Mouse (Mus musculus): ENCODE measurements at regions not wholly inside any gene's neighbourhood (a gene's known extent, or its start where the extent isn't known, plus 50 kb on each side); places are given as distances from the start of the nearest gene placed in this dataset.
"Not testable (repeated sequence)": the region's sequence is repeated elsewhere in the genome, so short reads cannot be mapped to it uniquely, and the experiment has no call there.

DNA sequence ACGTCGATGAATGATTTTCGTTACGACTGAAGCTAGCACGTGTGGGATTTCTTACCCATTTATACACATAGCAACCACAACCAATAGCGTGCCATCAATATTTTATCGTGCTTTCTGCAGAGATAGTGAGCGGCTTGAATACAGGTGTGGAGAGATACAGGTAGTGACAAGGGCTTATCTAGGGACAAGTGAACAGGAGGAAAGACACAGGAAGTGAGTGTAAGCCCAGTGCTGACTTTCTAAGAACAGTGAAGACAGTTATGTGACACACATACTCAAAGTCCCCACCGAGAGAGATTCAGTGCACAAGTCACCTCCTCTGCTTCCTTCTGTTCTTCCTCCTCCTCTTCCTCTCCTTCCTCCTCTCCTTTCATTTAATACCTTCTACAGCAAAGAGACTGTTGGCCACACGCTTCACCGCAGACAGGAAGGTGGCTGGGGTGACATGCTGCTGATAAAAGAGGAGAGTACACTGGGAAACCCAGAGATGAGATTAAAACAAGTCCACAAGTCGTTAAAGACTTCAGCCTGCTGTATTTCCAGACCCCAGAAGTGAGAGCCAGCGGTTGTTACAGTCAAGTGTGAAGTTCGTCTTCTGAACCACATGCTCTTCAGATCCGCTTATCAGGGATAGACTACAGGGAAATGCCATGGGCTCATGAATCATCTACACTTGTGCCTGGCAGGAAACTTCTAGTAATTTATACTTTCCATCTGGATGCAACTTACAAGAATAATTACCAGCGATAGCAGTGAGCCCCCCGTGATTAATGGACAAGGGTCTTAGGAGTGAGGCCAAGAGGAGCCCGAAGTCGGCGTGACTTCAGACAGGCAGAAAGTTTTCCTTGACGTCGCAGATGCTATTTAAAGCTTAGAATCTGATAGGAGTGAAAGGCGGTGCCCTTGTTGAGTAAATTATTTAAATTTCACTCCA, 180.5 kb downstream of the Gxylt1 start:
- DNase-seq (ENCODE audit: low spot score) = no peak

DNA sequence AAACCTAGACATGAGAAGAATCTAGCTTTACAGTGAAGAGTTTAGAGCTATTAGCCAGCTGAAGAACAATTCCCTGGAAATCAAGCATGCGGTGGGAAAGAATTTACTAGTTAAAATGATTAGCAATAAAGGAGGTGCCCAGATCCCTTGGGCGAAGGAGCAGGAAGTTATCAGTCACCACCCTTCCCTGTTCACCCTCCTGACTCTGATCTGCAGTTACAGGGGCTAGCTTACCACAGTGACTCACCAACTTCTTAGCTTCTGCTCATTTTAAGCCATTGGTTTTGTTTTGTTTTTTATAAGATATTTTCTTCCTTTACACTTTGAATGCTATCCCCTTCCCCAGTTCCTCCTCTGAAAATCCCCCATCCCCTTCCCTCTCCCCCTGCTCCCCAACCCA, 183.6 kb downstream of the Gxylt1 start:
- DNase-seq (ENCODE audit: low spot score) = no peak

DNA sequence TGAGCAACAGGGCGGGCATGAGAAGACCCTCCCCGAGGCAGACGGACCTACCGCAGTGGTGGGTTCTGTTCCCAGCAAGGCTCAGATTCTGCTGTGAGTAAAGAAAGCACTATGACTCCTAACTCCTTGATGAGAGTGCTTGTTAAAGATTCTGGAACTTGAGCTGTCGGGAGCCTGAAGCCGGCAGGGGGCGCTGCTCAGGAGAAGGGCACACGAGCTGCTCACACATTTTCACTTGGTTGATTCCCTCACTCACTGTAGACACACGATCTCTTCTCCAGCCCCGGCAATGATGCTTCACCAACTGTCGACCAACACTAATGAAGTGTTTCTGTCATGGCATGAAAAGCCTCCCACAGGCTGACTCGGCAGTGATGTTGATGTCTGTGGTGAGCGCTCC, 185.6 kb downstream of the Gxylt1 start:
- DNase-seq (ENCODE audit: low spot score) = peak; percentile 21

DNA sequence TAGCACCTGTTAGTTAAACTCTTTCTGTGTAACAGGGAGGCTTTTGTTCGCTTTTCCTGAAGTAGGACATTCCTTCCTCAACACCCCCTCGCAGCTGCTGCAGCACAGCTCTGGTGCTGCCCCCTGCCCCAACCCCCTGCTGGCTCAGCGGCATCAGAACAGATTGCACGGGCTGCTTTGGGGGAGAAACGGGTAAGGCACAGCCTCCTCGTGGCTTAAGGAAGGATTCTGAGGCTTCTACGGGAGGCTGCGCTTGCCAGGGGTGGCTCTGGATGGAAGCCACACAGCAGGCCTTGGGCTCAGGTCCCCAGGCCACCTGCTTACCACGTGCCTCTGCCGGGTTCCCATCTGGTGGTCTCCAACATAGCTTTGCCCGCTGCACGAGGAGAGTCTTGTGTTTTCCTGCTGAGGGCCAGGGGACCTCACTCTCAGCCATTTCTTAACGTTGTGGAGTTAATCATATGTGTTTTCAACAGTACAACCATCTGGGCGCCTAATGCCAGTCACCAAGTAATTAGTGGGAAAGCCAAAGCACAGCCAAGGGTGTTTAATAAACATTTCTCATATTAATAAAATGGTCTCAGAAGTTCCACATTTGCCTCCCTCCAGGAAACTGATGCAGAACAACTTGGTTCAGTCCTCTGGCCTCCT, 189.9 kb downstream of the Gxylt1 start:
- no peak for DNase-seq (ENCODE audit: low spot score)

DNA sequence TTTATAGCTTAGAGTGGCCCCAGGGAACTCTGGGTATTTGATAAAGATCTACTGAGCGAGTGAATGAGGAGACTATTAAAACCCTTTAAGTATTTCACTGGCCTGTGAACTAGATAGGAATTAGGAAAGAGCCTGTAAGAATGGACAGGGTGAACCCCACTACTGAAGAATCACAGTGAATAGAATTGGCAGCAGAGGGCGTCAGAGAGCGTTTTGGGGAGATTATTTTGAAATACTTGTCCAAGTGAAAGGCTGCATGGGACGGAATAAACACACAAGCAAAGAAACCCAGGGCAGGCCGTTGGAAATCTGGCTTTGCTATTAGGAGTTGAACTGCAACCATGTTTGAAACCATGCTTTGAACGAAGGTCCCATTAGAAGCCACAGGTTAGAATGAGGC, 200.9 kb downstream of the Gxylt1 start:
- DNase-seq (ENCODE audit: low spot score) = no peak

DNA sequence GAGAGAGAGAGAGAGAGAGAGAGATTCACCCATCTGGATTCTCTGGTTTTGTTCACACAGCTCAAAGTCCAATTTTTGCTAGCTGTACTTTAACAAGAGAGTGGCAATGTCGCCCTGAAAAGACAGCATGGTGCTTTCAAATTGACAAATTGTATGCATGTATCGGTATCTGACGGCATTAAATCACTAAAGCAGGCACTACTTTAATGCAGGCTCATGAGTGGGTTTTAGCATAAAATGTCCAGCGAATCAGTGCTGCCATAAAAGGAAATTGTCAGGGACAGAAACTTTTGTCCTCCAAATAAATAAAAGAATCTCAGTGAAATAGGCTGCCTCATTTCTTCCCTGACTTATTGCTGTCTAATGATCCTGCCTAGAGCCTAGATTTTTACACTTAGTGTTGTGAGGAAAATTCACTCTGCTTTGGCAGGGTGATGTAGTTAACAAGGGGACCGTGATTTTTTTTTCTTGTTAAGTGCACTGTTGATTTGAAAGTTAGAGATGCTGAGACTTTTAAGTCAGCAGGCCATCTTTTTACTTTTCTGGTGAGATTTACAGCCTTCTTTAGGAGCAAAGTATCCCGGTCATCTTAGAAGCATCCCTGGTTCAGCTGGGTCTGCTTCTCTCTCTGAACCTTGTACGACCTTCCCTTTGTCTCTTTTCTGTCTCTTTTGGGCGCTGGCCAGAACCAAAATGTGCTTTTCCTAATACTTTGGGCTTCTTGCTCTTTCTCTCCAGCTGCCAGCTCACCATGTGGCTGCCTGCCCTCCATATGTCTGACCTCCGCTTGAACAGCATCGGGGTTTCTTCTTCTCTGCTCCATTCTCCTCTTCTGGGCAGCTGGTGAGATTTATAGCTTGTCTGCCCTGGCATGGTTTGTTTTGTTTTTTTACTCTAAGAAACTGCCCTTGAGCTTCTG, 212.5 kb downstream of the Gxylt1 start:
- DNase-seq (ENCODE audit: low spot score) = no peak

DNA sequence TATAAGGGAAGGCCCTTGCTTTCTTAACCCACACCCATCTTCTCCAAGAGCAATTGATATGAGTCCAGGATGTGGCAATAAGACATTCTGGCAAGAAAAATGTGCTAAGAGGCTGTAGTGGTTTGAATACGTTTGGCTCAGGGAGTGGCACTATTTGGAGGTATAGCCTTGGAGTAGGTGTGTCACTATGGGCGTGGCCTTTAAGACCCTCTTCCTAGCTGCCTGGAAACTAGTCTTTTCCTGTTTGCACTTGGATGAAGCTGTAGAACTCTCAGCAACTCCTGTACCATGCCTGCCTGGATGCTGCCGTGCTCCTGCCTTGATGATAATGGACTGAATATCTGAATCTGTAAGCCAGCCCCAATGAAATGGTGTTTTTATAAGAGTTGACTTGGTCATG, 221.5 kb downstream of the Gxylt1 start:
- DNase-seq (ENCODE audit: low spot score) = no peak

DNA sequence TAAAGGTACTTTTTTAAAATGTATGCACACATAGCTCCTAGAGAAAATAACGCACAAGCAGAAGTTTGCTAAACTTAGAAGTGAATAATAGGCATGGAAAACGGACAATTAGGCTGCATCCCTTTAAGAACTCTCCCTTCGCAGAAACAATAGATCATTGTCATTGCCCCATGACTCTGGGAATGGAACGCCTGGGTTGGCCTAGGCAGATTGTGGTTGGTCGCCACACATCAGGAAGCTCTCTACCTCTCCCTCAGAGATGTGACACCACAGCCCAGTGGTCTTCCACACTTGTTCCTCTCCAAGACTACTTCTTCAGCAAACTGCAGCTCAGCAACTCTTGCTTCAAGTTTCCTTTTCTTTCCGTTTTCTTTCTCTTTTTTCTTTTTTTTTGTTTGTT, 247.8 kb downstream of the Gxylt1 start:
- DNase-seq (ENCODE audit: low spot score) = no peak

DNA sequence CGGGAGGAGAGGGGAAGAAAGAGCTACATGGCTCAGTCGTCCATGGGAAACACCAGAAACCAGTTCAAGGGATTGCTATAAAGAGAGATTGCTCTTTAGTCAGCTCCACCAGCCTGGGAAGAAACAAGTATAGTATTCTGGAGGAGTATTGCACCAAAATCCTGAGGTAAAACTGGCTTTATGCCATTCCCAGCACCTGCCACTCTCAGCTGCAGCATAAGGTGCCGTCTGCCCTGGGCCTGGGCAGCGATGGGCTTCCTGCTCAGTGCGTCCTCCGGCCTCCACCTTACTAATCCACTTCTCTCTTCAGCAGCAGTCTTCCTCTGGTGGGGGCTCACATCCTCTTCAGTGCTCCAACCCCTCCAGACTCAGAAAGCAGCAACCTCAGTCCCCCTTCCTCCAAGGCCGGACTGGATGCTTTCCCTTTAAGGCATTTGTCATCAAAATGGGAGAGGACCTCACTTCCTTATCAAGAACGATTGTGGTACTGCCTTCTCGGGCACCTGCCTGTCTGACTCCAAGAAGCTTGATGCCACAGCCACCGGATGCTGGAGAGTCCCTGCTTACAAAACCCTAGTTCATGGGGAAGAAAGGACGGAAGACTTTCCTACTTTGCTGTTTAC, 248.4 kb downstream of the Gxylt1 start:
- DNase-seq (ENCODE audit: low spot score) = no peak

DNA sequence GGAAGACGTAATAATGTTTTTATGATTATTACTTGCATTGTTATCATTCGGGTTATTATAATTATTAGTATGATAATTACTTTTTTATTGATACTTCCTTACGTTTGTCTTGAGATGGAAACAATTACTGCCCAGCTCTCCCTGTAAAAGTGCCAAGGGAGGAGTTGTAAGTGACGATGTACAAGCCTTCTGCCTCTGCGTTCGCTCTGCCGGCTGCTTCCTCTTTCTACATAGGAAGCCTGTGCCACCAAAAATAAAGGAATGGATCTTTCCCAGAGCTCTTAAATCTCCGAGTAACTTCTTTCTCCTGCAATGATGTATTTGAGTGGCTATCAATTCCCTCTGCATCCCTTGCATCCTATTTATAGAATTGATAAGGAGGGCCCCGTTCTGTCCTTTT, 249.2 kb downstream of the Gxylt1 start:
- no peak for DNase-seq (ENCODE audit: low spot score)

DNA sequence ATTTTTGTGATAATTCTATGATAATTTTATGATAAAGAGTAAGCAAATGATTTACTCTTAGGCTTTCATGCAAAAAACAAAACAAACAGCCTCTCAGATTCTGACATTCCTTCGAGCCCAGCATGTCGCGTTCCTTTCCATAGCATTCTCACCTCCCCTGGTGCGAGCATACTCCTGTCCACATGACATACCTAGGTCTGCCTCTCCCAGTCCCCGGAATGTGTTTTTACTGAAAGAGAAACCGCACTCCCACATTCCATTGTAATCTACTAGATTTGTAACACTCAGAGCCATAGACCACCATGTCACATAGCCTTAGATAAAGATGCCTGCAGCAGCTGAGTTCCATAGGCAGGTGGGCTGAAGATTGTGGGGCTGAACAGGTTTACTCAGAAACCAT, 250.8 kb downstream of the Gxylt1 start:
- no peak for DNase-seq (ENCODE audit: low spot score)

DNA sequence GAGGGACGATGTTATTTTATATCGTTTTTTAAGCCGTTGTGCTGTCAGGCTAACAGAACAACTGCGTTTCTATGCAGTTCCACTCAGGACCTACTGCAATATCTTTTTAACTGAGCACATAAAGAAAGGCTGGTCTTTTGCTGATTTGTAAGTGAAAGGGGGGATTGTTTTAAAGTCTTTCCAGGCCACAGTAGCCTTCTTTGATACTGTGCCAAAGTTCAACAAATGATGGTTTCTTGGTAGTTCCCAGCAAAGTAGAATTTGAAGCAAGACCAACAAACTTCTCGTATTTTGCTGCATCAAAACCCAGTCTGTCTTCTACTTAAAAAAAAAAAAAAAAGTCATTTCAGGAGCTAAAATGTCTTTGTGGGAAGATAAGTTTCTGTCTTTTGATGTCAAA, 263.8 kb downstream of the Gxylt1 start:
- no peak for DNase-seq (ENCODE audit: low spot score)

DNA sequence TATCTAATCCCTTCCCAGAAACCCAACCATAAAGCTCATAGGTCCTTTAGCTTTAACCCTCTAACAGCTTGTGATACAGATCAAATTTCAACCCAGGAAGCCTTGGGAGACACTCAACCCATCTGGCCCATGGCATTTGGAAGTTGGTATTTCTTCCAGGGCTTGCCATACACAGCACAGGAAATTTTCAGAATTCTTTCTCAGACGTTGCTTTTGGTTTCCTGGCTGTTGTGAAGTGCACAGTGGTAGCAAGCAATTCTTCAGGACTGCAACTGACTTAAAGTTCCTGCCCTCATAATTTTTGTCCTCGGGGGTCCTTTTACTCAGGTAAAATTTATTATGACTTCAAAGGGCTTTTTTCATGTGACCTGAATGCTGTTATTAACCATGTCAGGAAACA, 264.4 kb downstream of the Gxylt1 start:
- no peak for DNase-seq (ENCODE audit: low spot score)

DNA sequence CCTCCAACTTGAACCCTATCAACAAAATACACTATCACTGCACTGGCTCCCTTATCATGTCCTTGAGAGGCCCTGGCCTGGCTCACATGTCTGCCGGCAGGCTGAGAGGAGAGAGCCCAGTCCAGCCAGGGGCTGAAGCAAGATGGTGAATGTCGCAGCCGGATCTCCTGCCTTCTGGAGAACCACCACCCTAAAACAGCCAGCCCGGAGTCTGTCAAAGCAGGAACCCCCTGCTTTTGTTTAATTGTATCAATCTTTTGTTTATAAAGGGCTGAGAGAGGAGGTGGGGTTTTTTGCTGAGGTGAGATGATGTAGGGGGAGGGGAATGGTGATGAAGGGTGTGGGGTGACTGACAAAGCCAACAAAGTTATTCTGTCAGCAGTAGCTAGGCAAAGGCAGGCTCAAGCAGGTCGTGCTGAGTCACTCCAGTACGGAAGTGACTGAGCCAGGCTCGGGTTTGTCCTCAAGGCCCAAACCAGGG, 269.2 kb downstream of the Gxylt1 start:
- DNase-seq (ENCODE audit: low spot score) = no peak

DNA sequence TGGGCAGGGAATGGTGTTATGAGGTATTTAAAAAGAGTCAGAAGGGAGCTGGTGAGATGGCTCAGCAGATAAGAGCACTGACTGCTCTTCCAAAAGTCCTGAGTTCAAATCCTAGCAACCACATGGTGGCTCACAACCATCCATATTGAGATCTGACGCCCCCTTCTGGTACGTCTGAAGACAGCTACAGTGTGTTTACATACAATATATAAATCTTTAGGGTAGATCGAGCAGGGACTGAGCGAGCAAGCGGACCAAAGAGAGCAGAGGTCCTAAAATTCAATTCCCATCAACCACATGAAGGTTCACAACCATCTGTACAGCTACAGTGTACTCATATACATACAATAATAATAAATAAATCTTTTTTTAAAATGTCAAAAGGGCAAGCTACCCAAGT, 269.8 kb downstream of the Gxylt1 start:
- DNase-seq (ENCODE audit: low spot score) = not testable (repeated sequence)

DNA sequence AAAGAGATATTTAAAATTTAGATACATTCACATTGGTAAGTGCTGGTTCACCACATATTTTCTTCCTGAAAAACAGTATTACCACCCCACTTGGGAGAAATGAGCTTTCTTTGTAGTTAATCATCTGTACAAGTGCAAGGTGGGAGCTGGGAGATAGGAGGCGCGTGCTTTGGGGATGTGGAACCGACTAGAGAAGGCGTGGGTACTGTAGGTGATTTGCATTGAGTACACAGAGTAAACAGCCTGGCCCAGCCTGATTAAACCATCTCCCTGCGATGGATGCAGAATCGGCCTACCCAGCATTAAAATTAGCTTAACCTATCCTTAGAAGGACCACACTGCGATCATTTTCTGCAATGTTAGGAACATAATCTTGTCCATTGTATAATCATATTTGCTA, 270.4 kb downstream of the Gxylt1 start:
- DNase-seq (ENCODE audit: low spot score) = no peak

DNA sequence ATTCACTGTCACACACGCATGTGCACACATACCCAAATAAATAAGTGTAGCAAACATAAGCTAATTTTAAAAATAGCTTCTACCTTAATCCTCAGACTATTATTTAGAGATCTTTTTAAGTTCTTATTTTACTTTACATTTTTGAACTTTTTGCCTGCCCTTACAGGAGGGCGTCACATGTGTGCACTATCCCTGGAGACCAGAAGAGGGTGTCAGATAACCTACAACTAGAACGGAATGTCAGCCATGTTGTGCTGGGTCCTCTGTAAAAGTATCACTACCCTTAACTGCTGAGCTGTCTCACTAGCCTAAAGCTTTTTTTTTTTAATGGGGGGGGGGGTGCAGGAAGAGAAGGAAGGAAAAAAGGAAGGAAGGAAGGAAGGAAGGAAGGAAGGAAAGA, 271.7 kb downstream of the Gxylt1 start:
- no peak for DNase-seq (ENCODE audit: low spot score)

DNA sequence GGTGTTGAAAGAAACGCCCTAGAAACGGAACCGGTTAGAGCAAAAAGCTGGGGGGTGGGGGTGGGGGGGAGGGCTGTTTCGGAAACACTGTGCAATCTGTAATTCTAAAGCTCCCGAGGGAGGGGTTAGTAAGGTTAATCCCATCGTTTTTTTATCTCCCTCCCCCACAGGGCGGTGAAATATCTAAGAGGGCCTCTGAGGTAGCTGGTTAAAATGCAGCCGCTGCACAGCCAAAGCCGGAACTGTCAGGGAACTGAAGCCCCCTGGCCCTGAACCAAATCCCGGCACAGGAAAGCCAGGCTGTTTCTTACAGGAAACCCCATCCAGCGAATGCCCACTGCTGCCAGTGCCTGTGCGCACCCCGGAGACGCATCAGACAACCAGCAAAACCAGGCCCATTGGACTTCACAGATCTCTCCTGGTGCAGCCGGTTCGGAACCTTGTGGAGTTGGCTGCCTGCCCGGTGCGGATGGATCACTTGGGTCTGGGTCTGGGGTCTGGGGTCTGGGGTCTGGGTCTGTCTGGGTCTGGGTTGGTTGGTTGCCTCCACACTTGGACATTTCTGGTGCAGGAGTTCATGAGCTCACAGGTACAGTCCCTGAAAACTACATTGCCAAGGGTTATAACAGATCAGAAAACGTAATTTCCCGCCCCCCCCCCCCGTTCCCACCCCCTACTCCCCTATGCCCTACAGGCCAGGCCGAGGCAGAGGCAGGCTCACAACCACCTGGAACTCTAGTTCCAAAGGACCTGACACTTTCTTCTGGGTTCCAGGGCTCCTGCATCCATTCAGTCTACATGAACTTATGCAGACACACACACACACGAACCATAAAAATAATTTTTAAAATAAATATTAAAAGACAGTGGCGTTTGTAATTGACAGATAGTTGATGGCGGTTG, 272.7 kb downstream of the Gxylt1 start:
- DNase-seq (ENCODE audit: low spot score) = no peak

DNA sequence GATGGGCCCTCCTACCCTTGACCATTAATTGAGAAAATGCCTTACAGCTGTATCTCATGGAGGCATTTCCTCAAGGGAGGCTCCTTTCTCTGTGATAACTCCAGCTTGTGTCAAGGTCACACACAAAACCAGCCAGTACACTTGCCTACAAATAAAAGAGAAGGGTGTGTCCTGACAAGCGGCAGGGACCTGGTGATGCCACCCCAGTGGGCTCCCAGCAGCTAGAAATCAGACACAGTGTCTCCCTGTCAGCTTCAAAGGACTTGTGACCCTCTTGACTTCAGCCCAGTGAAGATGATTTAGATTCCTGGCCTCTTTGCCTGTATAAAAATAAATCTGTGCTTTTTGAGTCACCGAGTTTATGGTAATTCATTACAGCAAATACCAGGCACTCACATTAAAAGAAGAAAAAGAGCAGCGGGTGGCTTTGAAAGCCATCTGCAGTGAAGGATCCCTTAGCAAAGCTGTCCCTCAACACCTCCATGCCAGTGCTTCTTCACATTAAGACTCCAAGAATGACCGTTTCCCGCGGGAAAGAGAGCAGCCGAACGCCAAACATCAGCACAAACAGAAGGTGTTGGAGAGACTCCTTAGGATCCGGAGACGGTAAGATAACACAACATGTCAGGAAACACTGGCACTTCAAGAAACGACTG, 273.5 kb downstream of the Gxylt1 start:
- DNase-seq (ENCODE audit: low spot score) = no peak

DNA sequence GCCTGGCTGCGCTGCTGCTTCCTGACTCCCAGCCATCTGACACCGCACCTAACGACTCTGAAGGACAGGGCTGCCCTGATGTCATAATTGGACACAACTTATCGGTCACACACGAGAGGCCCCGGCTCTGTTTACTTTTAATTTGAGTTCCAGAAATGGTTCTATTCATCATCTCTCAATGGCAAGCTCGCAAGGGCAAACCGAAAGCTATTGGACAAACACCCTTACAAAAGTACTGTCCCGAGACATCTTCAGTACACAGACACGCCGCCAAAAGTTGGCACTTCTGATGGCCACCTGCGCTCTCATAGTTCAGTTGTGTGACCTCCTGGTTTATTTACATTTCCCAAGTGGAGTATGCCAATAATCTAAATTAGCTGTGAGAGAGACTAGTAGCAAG, 274.9 kb downstream of the Gxylt1 start:
- DNase-seq (ENCODE audit: low spot score) = no peak

Measured in left cerebral cortex, adult 11 months (tissue).